Mouse (Mus musculus): ENCODE data around the gene Ak2.

The Ak2 gene

DNA sequence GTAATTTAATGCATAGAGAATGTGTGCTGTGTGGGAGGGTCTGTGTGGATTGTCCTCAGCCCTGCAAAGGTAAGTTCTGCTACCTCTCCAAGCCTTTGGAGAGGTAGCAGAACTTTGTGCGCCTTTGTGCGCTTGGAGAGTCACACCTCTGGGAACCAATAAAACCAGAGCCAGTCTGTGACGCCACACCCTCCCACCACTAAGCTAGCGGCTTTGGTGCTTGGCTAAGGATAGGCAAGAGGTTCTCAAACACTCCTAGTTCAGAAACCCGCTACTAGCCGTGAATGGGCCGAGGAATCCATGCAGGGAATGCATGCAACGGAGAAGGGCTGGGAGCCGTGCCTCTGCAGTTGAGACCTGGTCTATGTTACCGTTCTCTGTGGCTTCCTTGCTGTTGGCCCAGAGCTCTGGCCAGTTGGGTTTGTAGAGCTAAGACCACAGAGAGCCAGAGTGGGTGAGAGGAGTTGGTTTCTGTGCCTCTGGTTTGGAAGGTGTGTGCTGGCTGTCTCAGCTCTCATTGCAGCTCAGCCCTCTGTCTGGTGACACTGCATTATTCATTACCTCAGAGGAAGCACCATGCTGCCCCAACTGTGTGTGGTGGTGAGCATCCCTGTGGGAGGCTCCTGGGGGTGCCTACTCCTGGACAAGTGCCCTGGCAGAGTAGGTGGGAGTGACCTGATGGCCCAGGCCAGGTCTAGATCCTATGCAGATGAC lies 21.6 kb downstream of the Ak2 start:
- no peak for DNase-seq (ENCODE audit: low spot score in 2 of 2)

- DNase-seq (ENCODE audit: low spot score in 2 of 2) = no peak
These were observed 24.6 kb downstream of the Ak2 start for GRCm38 (mm10) chr4:129016329-129016728.

GRCm38 (mm10) chr4:129017150-129017549 lies 25.4 kb downstream of the Ak2 start:
- no peak for DNase-seq (ENCODE audit: low spot score in 2 of 2)

- no peak for DNase-seq (ENCODE audit: low spot score in 2 of 2)
These were observed 27.2 kb downstream of the Ak2 start for GRCm38 (mm10) chr4:129018788-129019435.

DNA sequence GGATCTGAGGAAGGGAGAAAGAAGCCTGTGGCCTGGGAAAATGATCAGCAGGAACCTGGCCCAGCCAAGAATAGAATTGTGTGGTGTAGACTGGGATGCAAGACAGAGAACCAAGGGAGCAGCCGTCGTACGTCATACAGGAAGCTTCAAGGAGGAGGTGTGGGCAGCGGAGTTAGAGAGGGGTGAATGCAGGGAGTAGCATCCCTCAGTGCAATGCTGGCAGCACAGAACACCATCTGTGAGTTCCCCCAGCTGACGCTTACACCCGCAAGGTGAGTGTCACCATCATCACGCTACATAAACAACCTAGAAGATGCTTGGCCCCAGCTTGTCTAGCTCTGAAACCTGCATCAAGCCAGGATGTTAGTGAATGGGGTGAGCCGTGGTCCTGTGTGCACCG lies 28.0 kb downstream of the Ak2 start:
- DNase-seq (ENCODE audit: low spot score in 2 of 2) = no peak

GRCm38 (mm10) chr4:129020454-129020853 lies 28.7 kb downstream of the Ak2 start:
- DNase-seq (ENCODE audit: low spot score in 2 of 2) = peak; percentile 33 to 58

DNA sequence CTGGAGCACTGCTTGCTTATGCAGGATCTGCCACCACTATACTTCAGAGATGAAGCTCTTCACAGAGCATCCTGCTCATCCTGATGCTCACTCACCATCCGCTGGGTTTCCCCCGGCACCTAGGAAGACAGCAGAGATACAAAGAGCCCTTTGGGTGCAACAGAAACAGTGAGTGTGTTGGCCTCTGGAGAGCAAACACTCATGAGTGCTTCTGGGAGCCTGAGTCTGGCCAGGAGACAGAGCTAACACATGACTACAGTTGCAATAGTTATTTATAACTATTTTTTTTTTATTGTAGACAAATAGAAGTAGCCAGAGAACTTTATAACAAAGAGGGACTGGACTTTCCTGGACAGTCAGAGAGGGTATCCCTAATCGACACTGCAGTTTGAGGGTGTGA lies 29.7 kb downstream of the Ak2 start:
- DNase-seq (ENCODE audit: low spot score in 2 of 2) = no peak

DNA sequence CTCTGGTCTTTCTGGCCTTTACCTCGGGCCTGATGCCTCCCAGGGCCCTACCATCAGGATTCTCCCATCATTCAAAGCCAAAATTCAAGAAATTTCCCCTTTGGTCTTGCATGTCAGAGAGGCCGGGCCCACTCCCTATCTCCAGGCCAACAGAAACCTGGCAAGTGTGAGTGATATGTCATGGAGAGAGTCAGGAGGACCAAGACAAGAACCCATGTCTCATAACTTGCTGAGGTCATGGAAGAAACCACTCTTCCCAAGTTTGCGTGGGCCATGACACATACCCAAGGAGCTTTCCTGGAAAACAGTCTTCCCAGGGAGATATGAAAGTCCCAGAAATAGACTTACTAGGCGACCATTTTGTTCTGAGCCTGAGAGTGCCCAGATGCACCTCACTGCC lies 30.1 kb downstream of the Ak2 start:
- no peak for DNase-seq (ENCODE audit: low spot score in 2 of 2)

- no peak for DNase-seq (ENCODE audit: low spot score in 2 of 2)
These were observed 32.1 kb downstream of the Ak2 start for GRCm38 (mm10) chr4:129023884-129024283.

DNA sequence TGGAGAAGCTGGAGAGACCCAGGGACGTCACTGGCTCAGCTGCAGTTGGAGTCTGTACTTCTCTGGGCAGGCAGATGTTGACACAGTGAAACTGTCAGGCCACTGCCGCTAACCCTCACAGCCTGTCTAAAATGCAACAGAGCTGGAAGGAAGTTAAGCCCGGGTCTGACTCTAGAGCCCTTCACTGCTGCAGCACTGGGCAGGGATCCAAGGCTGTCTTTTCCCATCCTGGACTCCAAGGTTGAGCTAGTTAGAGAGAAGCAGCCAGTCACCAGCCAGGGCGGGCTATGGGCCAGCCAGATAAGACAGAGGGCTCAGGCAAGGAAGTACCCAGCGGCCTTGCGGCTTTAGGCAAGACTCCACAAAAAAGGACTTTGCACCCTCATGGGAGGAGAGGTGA lies 33.0 kb downstream of the Ak2 start:
- no peak for DNase-seq (ENCODE audit: low spot score in 2 of 2)

DNA sequence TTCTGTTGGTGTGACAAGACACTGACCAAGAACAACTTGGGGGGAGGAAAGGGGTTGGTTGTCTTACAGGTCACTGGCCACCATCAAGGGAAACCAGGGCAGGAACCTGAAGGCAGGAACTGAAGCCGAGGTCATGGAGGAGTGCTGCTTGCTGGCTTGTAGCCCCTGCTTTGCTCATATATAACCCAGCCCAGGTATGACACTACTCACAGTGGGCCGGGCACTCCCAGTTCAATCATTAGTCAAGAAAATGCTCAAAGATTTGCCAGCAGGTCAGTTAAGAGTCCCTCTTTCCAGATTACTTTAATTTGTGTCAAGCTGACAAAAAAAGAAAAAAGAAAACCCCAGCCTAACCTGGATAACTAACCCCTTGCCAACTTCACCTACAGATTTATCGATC lies 33.9 kb downstream of the Ak2 start:
- DNase-seq (ENCODE audit: low spot score in 2 of 2) = no peak

DNA sequence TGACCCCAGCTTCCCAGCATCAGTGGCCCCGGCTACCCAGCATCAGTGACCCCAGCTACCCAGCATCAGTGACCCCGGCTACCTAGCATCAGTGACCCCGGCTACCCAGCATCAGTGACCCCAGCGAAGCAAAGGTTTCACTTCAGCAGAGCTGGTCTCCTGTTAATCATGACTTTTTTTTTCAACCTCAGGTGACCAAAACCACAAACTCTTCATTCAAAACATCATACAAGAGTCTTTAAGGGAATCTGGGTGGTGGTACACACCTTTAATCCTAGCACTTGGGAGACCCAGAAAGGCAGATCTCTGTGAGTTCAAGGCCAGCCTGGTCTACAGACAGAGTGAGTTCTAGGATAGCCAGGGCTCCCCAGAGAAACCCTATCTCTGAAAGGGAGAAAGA lies 39.0 kb downstream of the Ak2 start:
- DNase-seq (ENCODE audit: low spot score in 2 of 2) = no peak

DNA sequence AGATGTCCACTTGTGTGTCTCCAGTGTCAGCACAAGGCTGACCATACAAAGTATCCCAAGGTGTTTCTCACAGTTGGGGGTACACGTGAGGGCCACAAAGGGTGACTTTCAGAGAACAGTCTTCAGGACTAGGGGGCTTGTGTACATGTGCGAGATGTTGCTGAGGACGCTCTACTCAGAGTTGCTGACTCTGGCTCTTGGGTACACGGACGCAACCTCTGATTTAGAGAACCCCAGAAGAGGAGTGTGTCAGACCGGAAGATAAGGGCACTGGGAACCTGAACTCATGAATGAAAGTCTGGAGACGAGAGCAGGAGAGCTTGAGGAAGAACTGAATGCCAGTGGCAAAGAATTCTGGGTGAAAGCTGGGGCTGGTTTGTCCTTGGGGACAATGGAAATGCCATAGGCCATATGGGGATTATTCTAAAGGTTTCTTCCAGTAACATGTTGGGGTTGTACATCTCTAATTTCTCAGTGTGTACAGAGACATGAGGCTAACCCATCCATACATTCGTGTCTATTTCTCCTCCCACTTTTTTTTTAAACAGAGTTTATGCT lies 39.7 kb downstream of the Ak2 start:
- no peak for DNase-seq (ENCODE audit: low spot score in 2 of 2)

DNA sequence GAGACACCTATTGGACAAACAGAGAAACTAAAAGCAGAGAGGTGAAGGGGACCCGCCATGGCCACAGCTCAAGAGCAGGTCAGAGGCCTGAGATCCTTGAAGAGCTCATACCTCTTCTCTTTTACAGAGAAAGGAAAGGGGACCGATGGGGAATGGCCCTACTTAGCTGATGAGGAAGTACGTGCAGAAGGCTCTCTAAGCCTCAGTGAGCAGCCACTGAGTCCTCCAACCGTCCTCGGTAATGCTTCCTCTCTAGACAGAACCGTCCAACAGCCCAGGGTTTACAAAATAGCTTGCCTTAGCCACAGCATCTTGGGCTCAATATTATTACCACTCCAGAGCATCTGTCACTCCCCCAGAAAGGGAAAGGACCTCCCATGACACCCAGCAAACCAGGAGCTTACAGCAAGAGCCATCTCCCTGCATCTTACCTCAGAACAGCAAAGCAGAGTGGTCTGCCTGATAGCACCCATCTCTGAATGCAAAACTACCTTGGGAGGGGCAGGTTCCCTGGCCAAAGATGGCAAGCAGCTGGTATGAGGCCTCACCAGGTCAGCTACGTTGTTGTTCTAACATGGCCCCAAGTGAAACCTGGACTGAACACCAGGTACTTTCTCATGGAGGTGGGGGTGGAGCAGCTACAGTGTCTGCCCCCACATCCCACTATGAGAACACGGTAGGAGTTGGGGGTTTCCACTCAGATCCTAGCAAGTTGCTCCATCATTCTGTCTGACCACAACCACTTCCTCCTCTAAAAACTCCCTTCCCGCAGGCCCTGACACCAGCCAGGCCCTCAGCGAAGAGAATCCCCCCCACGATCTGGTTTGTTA lies 40.6 kb downstream of the Ak2 start:
- no peak for DNase-seq (ENCODE audit: low spot score in 2 of 2)

GRCm38 (mm10) chr4:129032963-129033951 lies 41.5 kb downstream of the Ak2 start:
- no peak for DNase-seq (ENCODE audit: low spot score in 2 of 2)

- no peak for DNase-seq (ENCODE audit: low spot score in 2 of 2)
These were observed 42.5 kb downstream of the Ak2 start for GRCm38 (mm10) chr4:129034224-129034623.

DNA sequence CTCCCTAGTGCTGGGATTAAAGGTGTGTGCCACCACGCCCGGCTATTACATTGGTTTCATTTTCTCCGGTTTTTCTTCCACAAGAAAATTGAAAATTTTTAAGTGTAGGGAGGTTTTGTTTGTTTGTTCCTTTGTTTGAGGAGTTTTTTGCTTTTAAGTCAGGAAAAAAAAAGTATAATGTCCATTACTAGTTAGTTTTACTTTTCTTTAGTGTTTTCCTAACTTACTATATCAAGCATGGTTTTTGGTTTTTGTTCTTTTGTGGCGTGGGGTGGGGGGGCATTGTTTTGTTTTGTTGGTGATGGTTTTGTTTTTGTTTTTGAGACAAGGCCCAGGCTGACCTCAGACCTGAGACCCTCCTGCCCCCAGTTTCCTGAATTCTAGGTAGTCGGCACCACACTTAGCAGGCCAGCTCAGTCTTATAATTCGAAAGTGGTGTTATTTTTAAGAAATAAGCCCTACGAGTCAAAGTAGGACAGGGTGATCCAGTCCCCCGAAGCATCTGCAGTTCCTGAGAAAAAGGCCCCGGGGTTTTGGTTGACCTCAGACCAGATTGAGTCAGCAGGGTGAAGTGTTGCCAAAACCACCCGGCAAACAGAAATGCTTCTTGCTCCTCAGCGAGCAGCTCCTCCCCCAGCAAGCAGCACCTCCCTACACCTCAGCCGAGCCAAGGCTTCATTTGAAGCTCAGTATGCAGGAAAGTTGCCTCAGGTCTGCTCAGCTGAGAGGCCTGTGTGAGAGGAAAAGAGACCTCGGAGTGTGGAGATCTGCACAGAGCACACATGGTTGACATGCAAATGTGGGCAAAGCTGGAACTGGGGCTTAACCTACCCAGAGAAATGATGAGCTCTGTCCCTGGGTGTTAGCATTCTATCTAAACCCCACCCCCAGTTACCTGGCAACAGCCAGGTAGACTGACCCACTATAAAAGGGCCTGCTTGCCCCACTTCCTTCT lies 43.2 kb downstream of the Ak2 start:
- no peak for DNase-seq (ENCODE audit: low spot score in 2 of 2)

DNA sequence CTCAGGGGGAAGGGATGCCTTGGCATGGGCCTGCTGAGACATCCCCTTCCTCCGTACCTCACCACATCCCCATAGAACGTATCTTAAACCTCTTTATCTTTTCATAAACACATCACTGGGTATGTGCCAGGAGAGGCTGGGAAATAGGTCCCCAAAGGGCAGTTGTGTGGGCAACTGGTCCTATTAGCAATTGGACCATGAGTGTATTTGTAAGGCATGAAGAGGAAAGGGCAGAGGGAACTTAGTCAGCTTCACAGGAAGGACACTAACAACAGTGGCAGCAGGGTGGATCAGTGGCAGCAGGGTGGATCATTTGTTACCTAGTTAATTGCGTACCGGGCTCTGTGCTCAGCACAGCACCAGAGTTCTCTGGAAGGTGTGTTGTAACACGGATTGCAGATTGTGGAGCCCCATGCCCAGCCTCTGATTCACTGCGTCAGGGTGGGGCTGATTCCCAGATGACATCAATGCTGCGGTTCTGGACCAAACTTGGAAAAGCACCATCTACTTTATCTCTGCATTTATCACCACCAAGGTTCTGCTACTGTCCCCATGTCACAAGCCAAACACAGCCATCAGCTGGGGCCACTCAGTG lies 44.2 kb downstream of the Ak2 start:
- no peak for DNase-seq (ENCODE audit: low spot score in 2 of 2)

DNA sequence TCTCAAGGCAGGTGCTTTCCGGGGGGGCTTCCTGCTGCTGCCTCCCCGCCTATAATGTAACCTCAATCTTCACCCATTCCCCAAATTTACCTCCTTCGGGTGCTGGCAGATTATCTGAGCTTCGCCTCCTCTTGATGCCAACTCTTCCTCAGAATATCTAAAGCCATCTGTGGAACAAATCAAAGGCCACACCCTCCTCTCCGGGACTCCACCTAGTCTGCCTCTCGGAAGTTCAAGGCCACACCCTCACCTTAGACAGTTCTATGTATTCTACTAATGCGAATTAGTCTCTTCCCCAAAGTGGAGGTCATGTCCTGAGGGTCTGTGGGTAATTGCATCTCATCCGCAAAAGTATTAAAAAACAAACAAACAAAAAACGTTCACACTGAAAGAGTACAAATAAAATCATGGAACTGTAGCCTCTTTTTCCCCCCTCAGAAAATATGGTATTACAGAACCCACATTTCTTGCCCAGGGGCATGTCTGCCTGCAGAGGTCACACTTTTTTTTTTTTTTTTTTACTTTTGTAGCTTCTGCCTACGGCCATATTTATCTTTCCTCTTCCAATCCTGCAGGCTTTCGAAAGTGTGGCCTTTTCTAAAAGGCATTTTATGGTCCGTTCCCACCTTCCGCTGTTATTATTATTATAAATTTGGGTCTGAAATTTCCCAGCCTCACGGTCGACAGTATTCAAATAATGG lies 56.1 kb downstream of the Ak2 start:
- DNase-seq (ENCODE audit: low spot score in 2 of 2) = no peak
